Mouse (Mus musculus): Measurements from ENCODE around the gene Nckap1l. TPM values are rescaled to one million over a fixed set of nuclear protein-coding genes. Genes with fewer than 3 reads are reported as not detected.

Nckap1l gene
- polyA plus RNA-seq, 1 experiment, result 5.9 TPM

- Histone ChIP-seq H3K27ac (ENCODE audit: insufficient read depth, low read depth, low read length) (no peak overlapping the region), H3K4me3 (ENCODE audit: insufficient read depth, low read depth, low read length) (no peak overlapping the region), H3K27me3 (replicated peaks; ENCODE audit: control insufficient read depth, insufficient read depth, low read length) (no peaks in the 10 kb centered on the region), H3K4me1 (ENCODE audit: control insufficient read depth, insufficient read depth, low read length) (no peaks in the 10 kb centered on the region), H3K36me3 (ENCODE audit: control insufficient read depth, insufficient read depth, low read length) (no peaks in the 10 kb centered on the region)
- 20% methylated on average over 7 of the region's 7 CpGs for WGBS
- DNase-seq, result no peak
- TF ChIP-seq POLR2A (IDR thresholded peaks at IDR 0.05; ENCODE audit: low read depth, low read length) (no peak), CTCF (conservative IDR thresholded peaks at IDR 0.05; ENCODE audit: insufficient read depth, insufficient read length, low read depth, low read length) (no peak)
Observed at GRCm38 (mm10) chr15:103513621-103514031, 60.0 kb downstream of the Nckap1l start.

- no peaks in the 10 kb centered on the region for H3K4me1 ChIP-seq (ENCODE audit: control insufficient read depth, insufficient read depth, low read length)
- H3K27me3 ChIP-seq (replicated peaks; ENCODE audit: control insufficient read depth, insufficient read depth, low read length), result no peaks in the 10 kb centered on the region
- H3K27ac ChIP-seq (ENCODE audit: insufficient read depth, low read depth, low read length), result no peak overlapping the region
- peak overlapping the region; percentile 9; the same call in 1 of the 2 replicates for H3K4me3 ChIP-seq (ENCODE audit: insufficient read depth, low read depth, low read length)
- H3K36me3 ChIP-seq (ENCODE audit: control insufficient read depth, insufficient read depth, low read length), result no peaks in the 10 kb centered on the region
- TF ChIP-seq POLR2A (IDR thresholded peaks at IDR 0.05; ENCODE audit: low read depth, low read length), result no peak
- no peak for TF ChIP-seq CTCF (conservative IDR thresholded peaks at IDR 0.05; ENCODE audit: insufficient read depth, insufficient read length, low read depth, low read length)
- peak; percentile 75 for DNase-seq
- WGBS, result 3% methylated on average over 10 of the region's 10 CpGs
Observed at GRCm38 (mm10) chr15:103514119-103514518, 60.5 kb downstream of the Nckap1l start.

- no peak overlapping the region for H3K4me3 ChIP-seq (ENCODE audit: insufficient read depth, low read depth, low read length)
- 54% methylated on average over 3 of the region's 3 CpGs for WGBS
- DNase-seq, result no peak
- TF ChIP-seq POLR2A (IDR thresholded peaks at IDR 0.05; ENCODE audit: low read depth, low read length) (no peak), CTCF (conservative IDR thresholded peaks at IDR 0.05; ENCODE audit: insufficient read depth, insufficient read length, low read depth, low read length) (no peak)
- no peak overlapping the region for H3K27ac ChIP-seq (ENCODE audit: insufficient read depth, low read depth, low read length)
- H3K4me1 ChIP-seq (ENCODE audit: control insufficient read depth, insufficient read depth, low read length), result no peaks in the 10 kb centered on the region
- no peaks in the 10 kb centered on the region for H3K27me3 ChIP-seq (replicated peaks; ENCODE audit: control insufficient read depth, insufficient read depth, low read length)
- H3K36me3 ChIP-seq (ENCODE audit: control insufficient read depth, insufficient read depth, low read length), result no peaks in the 10 kb centered on the region
Observed at GRCm38 (mm10) chr15:103514914-103515313, 61.3 kb downstream of the Nckap1l start.

GRCm38 (mm10) chr15:103518600-103519385, 65.2 kb downstream of the Nckap1l start:
- H3K36me3 ChIP-seq (ENCODE audit: control insufficient read depth, insufficient read depth, low read length), result no peaks in the 10 kb centered on the region
- no peak overlapping the region for H3K4me3 ChIP-seq (ENCODE audit: insufficient read depth, low read depth, low read length)
- no peak for DNase-seq
- H3K27ac ChIP-seq (ENCODE audit: insufficient read depth, low read depth, low read length), result no peak overlapping the region
- 18% methylated on average over 5 of the region's 5 CpGs for WGBS
- H3K4me1 ChIP-seq (ENCODE audit: control insufficient read depth, insufficient read depth, low read length), result no peaks in the 10 kb centered on the region
- H3K27me3 ChIP-seq (replicated peaks; ENCODE audit: control insufficient read depth, insufficient read depth, low read length), result no peaks in the 10 kb centered on the region
- TF ChIP-seq POLR2A (IDR thresholded peaks at IDR 0.05; ENCODE audit: low read depth, low read length), result no peak
- TF ChIP-seq CTCF (conservative IDR thresholded peaks at IDR 0.05; ENCODE audit: insufficient read depth, insufficient read length, low read depth, low read length), result no peak

- no peak overlapping the region for H3K4me3 ChIP-seq (ENCODE audit: insufficient read depth, low read depth, low read length)
- 48% methylated on average over 4 of the region's 4 CpGs for WGBS
- no peaks in the 10 kb centered on the region for H3K36me3 ChIP-seq (ENCODE audit: control insufficient read depth, insufficient read depth, low read length)
- no peaks in the 10 kb centered on the region for H3K27me3 ChIP-seq (replicated peaks; ENCODE audit: control insufficient read depth, insufficient read depth, low read length)
- TF ChIP-seq POLR2A (IDR thresholded peaks at IDR 0.05; ENCODE audit: low read depth, low read length), result no peak
- DNase-seq, result no peak
- H3K27ac ChIP-seq (ENCODE audit: insufficient read depth, low read depth, low read length), result no peak overlapping the region
- no peaks in the 10 kb centered on the region for H3K4me1 ChIP-seq (ENCODE audit: control insufficient read depth, insufficient read depth, low read length)
Observed at GRCm38 (mm10) chr15:103519386-103520378, 66.1 kb downstream of the Nckap1l start.

- Histone ChIP-seq H3K36me3 (ENCODE audit: control insufficient read depth, insufficient read depth, low read length) (no peaks in the 10 kb centered on the region), H3K4me3 (ENCODE audit: insufficient read depth, low read depth, low read length) (no peak overlapping the region), H3K4me1 (ENCODE audit: control insufficient read depth, insufficient read depth, low read length) (no peaks in the 10 kb centered on the region), H3K27ac (ENCODE audit: insufficient read depth, low read depth, low read length) (no peak overlapping the region), H3K27me3 (replicated peaks; ENCODE audit: control insufficient read depth, insufficient read depth, low read length) (no peaks in the 10 kb centered on the region)
- no peak for DNase-seq
- WGBS, result 51% methylated on average over 3 of the region's 3 CpGs
- TF ChIP-seq POLR2A (IDR thresholded peaks at IDR 0.05; ENCODE audit: low read depth, low read length) (no peak), CTCF (conservative IDR thresholded peaks at IDR 0.05; ENCODE audit: insufficient read depth, insufficient read length, low read depth, low read length) (no peak)
Observed at GRCm38 (mm10) chr15:103522458-103523099, 69.0 kb downstream of the Nckap1l start.

Measured in kidney, adult 2 months (tissue).